Mouse (Mus musculus): ENCODE data around the gene Gm21985. TPM values are rescaled to one million over a fixed set of nuclear protein-coding genes. Genes with fewer than 3 reads are reported as not detected.

Gm21985 gene
- polyA plus RNA-seq, 1 experiment from 2014 or later: not detected

GRCm38 (mm10) chr2:112296211-112296610 lies 30.1 kb downstream of the Gm21985 start:
- Histone ChIP-seq H3K36me3 (ENCODE audit: control insufficient read depth, insufficient read depth) (no peaks in the 10 kb centered on the region), H3K27me3 (ENCODE audit: control insufficient read depth, insufficient read depth, low read depth, low read length) (no peaks in the 10 kb centered on the region), H3K9ac (ENCODE audit: low read depth, low read length) (no peak overlapping the region), H3K9me3 (replicated peaks; ENCODE audit: control insufficient read depth, low read length) (no peaks in the 10 kb centered on the region), H3K27ac (ENCODE audit: low read length) (no peak overlapping the region), H3K4me2 (ENCODE audit: low read depth, low read length) (no peak overlapping the region), H3K4me1 (ENCODE audit: control insufficient read depth, low read depth, low read length) (no peaks in the 10 kb centered on the region), H3K4me3 (ENCODE audit: low read depth, low read length) (no peak overlapping the region)
- no peak for ATAC-seq (ENCODE audit: low read depth)
- WGBS (ENCODE audit: insufficient replicate concordance): 81% methylated on average over 3 of the region's 3 CpGs

- 70% methylated on average over 4 of the region's 4 CpGs for WGBS (ENCODE audit: insufficient replicate concordance)
- Histone ChIP-seq H3K27ac (ENCODE audit: low read length) (no peak overlapping the region), H3K4me3 (ENCODE audit: low read depth, low read length) (no peak overlapping the region), H3K36me3 (ENCODE audit: control insufficient read depth, insufficient read depth) (no peaks in the 10 kb centered on the region), H3K9me3 (replicated peaks; ENCODE audit: control insufficient read depth, low read length) (no peaks in the 10 kb centered on the region), H3K9ac (ENCODE audit: low read depth, low read length) (no peak overlapping the region), H3K27me3 (ENCODE audit: control insufficient read depth, insufficient read depth, low read depth, low read length) (no peaks in the 10 kb centered on the region), H3K4me2 (ENCODE audit: low read depth, low read length) (no peak overlapping the region), H3K4me1 (ENCODE audit: control insufficient read depth, low read depth, low read length) (no peaks in the 10 kb centered on the region)
- ATAC-seq (ENCODE audit: low read depth): no peak
These were observed 32.1 kb downstream of the Gm21985 start for GRCm38 (mm10) chr2:112298221-112298620.

- Histone ChIP-seq H3K36me3 (ENCODE audit: control insufficient read depth, insufficient read depth) (no peaks in the 10 kb centered on the region), H3K4me2 (ENCODE audit: low read depth, low read length) (no peak overlapping the region), H3K9ac (ENCODE audit: low read depth, low read length) (no peak overlapping the region), H3K27ac (ENCODE audit: low read length) (no peak overlapping the region), H3K27me3 (ENCODE audit: control insufficient read depth, insufficient read depth, low read depth, low read length) (no peaks in the 10 kb centered on the region), H3K4me1 (ENCODE audit: control insufficient read depth, low read depth, low read length) (peaks cover 2% of the 10 kb centered on the region; the same call in 1 of the 2 replicates), H3K4me3 (ENCODE audit: low read depth, low read length) (no peak overlapping the region), H3K9me3 (replicated peaks; ENCODE audit: control insufficient read depth, low read length) (no peaks in the 10 kb centered on the region)
- ATAC-seq (ENCODE audit: low read depth): no peak
- WGBS (ENCODE audit: insufficient replicate concordance): 69% methylated on average over 3 of the region's 3 CpGs
These were observed 42.6 kb downstream of the Gm21985 start for GRCm38 (mm10) chr2:112308671-112309070.

DNA sequence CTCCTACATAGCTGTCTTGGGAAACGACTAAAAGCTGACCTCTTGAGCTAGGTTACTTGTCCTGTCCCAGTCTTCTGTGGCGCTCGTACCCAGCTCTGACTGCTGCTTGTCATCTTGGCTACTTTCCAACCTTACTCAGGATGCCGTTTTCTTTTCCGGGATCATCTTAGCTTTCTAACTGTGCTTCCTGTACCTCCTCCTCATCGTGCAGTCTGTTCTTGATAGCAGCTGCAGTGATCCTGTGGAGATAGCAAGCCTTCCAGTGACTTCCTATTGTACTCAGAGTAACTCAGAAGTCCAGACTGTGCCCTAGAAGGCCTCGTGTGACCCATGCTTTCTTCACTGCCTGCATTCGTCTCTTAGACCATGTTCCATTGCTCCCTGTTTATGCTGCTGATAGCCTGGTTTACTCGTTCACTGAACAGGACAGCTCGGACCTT lies 43.1 kb downstream of the Gm21985 start:
- no peak overlapping the region for H3K9ac ChIP-seq (ENCODE audit: low read depth, low read length)
- no peak overlapping the region for H3K4me2 ChIP-seq (ENCODE audit: low read depth, low read length)
- peaks cover 2% of the 10 kb centered on the region; the same call in 1 of the 2 replicates for H3K4me1 ChIP-seq (ENCODE audit: control insufficient read depth, low read depth, low read length)
- H3K36me3 ChIP-seq (ENCODE audit: control insufficient read depth, insufficient read depth): no peaks in the 10 kb centered on the region
- ATAC-seq (ENCODE audit: low read depth): peak; percentile 66
- H3K27ac ChIP-seq (ENCODE audit: low read length): no peak overlapping the region
- no peaks in the 10 kb centered on the region for H3K27me3 ChIP-seq (ENCODE audit: control insufficient read depth, insufficient read depth, low read depth, low read length)
- 17% methylated on average over 10 of the region's 10 CpGs for WGBS (ENCODE audit: insufficient replicate concordance)
- H3K9me3 ChIP-seq (replicated peaks; ENCODE audit: control insufficient read depth, low read length): no peaks in the 10 kb centered on the region
- no peak overlapping the region for H3K4me3 ChIP-seq (ENCODE audit: low read depth, low read length)

DNA sequence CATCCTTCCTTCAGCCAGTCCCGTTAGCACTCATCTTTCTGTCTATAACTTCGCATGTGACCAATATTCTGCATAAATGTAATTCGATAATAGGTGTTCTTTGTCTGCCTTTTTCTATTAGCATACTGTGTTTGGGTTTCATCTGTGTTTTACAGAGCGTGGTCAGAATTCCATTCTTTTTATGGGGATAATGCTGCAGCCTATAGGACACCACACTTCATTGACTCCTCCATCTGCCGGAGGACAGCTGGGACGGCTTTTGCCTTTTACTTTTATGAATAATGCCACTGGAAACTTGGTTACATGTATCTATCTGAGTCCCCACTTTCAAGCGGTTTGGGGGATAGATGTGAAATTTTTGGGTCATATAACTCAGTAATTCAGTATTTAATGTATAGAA lies 49.5 kb downstream of the Gm21985 start:
- no peak overlapping the region for H3K4me2 ChIP-seq (ENCODE audit: low read depth, low read length)
- no peak for ATAC-seq (ENCODE audit: low read depth)
- no peak overlapping the region for H3K27ac ChIP-seq (ENCODE audit: low read length)
- WGBS (ENCODE audit: insufficient replicate concordance): 83% methylated on average over 7 of the region's 7 CpGs
- H3K27me3 ChIP-seq (ENCODE audit: control insufficient read depth, insufficient read depth, low read depth, low read length): no peaks in the 10 kb centered on the region
- no peaks in the 10 kb centered on the region for H3K4me1 ChIP-seq (ENCODE audit: control insufficient read depth, low read depth, low read length)
- no peaks in the 10 kb centered on the region for H3K9me3 ChIP-seq (replicated peaks; ENCODE audit: control insufficient read depth, low read length)
- no peak overlapping the region for H3K9ac ChIP-seq (ENCODE audit: low read depth, low read length)
- no peaks in the 10 kb centered on the region for H3K36me3 ChIP-seq (ENCODE audit: control insufficient read depth, insufficient read depth)
- no peak overlapping the region for H3K4me3 ChIP-seq (ENCODE audit: low read depth, low read length)

GRCm38 (mm10) chr2:112318227-112318626 lies 52.1 kb downstream of the Gm21985 start:
- no peaks in the 10 kb centered on the region for H3K36me3 ChIP-seq (ENCODE audit: control insufficient read depth, insufficient read depth)
- WGBS (ENCODE audit: insufficient replicate concordance): 80% methylated on average over 2 of the region's 2 CpGs
- no peak overlapping the region for H3K27ac ChIP-seq (ENCODE audit: low read length)
- H3K4me2 ChIP-seq (ENCODE audit: low read depth, low read length): no peak overlapping the region
- H3K27me3 ChIP-seq (ENCODE audit: control insufficient read depth, insufficient read depth, low read depth, low read length): no peaks in the 10 kb centered on the region
- no peak overlapping the region for H3K9ac ChIP-seq (ENCODE audit: low read depth, low read length)
- H3K9me3 ChIP-seq (replicated peaks; ENCODE audit: control insufficient read depth, low read length): no peaks in the 10 kb centered on the region
- no peaks in the 10 kb centered on the region for H3K4me1 ChIP-seq (ENCODE audit: control insufficient read depth, low read depth, low read length)
- ATAC-seq (ENCODE audit: low read depth): no peak
- H3K4me3 ChIP-seq (ENCODE audit: low read depth, low read length): no peak overlapping the region

GRCm38 (mm10) chr2:112318905-112319304 lies 52.8 kb downstream of the Gm21985 start:
- Histone ChIP-seq H3K36me3 (ENCODE audit: control insufficient read depth, insufficient read depth) (no peaks in the 10 kb centered on the region), H3K4me3 (ENCODE audit: low read depth, low read length) (no peak overlapping the region), H3K27me3 (ENCODE audit: control insufficient read depth, insufficient read depth, low read depth, low read length) (no peaks in the 10 kb centered on the region), H3K4me2 (ENCODE audit: low read depth, low read length) (no peak overlapping the region), H3K9me3 (replicated peaks; ENCODE audit: control insufficient read depth, low read length) (no peaks in the 10 kb centered on the region), H3K4me1 (ENCODE audit: control insufficient read depth, low read depth, low read length) (no peaks in the 10 kb centered on the region), H3K9ac (ENCODE audit: low read depth, low read length) (no peak overlapping the region), H3K27ac (ENCODE audit: low read length) (no peak overlapping the region)
- 83% methylated on average over 7 of the region's 7 CpGs for WGBS (ENCODE audit: insufficient replicate concordance)
- no peak for ATAC-seq (ENCODE audit: low read depth)

DNA sequence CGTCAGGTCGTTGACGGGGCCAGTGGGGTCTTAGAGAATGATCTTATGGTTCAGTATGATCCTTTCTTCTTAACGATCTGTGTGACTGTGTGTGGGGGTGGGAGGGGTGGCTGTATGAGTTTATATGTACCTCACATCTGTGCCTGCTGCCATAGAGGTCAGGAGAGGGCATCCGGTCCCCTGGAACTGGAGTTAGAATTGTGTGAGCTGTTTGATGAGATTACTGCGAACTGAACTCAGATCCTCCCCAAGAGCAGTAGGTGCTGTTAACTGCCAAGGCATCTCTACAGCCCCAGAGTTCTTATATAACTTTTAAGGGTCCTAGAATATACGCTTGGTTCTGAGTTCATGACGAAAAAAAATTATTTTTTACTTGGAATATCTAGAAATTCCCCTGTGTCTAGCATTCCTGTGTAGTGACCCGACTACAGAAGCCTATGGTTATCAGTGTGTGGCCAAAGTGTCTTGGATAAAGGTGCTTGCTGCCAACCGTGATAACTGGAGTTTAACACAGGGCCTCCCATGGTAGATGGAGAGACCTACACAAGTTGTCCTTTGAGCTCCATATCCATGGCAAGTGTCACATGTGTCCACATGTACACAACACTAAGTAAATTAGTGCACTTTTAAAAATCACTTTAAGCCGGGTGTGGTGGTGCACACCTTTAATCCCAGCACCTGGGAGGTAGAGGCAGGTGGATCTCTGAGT lies 62.1 kb downstream of the Gm21985 start:
- H3K36me3 ChIP-seq (ENCODE audit: control insufficient read depth, insufficient read depth): no peaks in the 10 kb centered on the region
- peak; percentile 84 for ATAC-seq (ENCODE audit: low read depth)
- no peak overlapping the region for H3K9ac ChIP-seq (ENCODE audit: low read depth, low read length)
- H3K4me1 ChIP-seq (ENCODE audit: control insufficient read depth, low read depth, low read length): peaks cover 13% of the 10 kb centered on the region
- H3K27ac ChIP-seq (ENCODE audit: low read length): no peak overlapping the region
- H3K4me3 ChIP-seq (ENCODE audit: low read depth, low read length): no peak overlapping the region
- H3K9me3 ChIP-seq (replicated peaks; ENCODE audit: control insufficient read depth, low read length): no peaks in the 10 kb centered on the region
- H3K27me3 ChIP-seq (ENCODE audit: control insufficient read depth, insufficient read depth, low read depth, low read length): no peaks in the 10 kb centered on the region
- no peak overlapping the region for H3K4me2 ChIP-seq (ENCODE audit: low read depth, low read length)
- 62% methylated on average over 11 of the region's 11 CpGs for WGBS (ENCODE audit: insufficient replicate concordance)

GRCm38 (mm10) chr2:112332051-112332898 lies 66.2 kb downstream of the Gm21985 start:
- 48% methylated on average over 4 of the region's 4 CpGs for WGBS (ENCODE audit: insufficient replicate concordance)
- no peaks in the 10 kb centered on the region for H3K9me3 ChIP-seq (replicated peaks; ENCODE audit: control insufficient read depth, low read length)
- ATAC-seq (ENCODE audit: low read depth): peak; percentile 56; the same call in 1 of the 2 replicates
- no peak overlapping the region for H3K4me2 ChIP-seq (ENCODE audit: low read depth, low read length)
- H3K36me3 ChIP-seq (ENCODE audit: control insufficient read depth, insufficient read depth): peaks cover 7% of the 10 kb centered on the region
- no peak overlapping the region for H3K9ac ChIP-seq (ENCODE audit: low read depth, low read length)
- peaks cover 13% of the 10 kb centered on the region for H3K4me1 ChIP-seq (ENCODE audit: control insufficient read depth, low read depth, low read length)
- H3K27me3 ChIP-seq (ENCODE audit: control insufficient read depth, insufficient read depth, low read depth, low read length): no peaks in the 10 kb centered on the region
- no peak overlapping the region for H3K27ac ChIP-seq (ENCODE audit: low read length)
- H3K4me3 ChIP-seq (ENCODE audit: low read depth, low read length): no peak overlapping the region

All from liver, embryonic 16.5 days (tissue).